Mouse (Mus musculus): Measurements from ENCODE around the gene Zfp346.

DNA sequence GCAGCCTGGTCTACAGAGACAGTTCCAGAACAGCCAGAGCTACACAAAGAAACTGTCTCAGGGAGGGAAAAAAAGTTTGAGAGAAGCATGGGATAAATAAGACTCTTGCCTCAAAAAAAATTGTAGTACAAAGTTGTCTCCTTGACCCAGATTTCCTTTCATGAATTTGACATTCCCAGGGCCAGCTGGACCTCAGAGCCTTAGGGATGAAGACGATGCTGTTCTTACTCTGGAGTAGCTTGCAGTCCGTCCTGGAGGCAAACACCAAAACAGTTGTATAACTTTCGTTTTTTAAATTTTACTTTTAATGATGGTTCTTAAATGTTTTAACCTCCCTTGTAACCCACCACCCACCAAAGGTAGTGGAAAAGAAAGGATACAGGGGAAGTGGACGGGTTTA lies 2.0 kb downstream of the Zfp346 start:
- TF ChIP-seq CTCF (conservative IDR thresholded peaks at IDR 0.05 in 1 of 2, IDR thresholded peaks at IDR 0.05 in 1 of 2; ENCODE audit: low read depth in 2 of 2, low read length in 2 of 2), result no peak
- TF ChIP-seq MYC (IDR thresholded peaks at IDR 0.05; ENCODE audit: low read depth, low read length), result no peak
- TF ChIP-seq JUN (IDR thresholded peaks at IDR 0.05; ENCODE audit: insufficient read depth, low read depth, low read length), result no peak
- no peak for TF ChIP-seq EP300 (IDR thresholded peaks at IDR 0.05; ENCODE audit: low read length)
- no peak for TF ChIP-seq MEF2A (IDR thresholded peaks at IDR 0.05; ENCODE audit: borderline replicate concordance, low read depth, low read length)
- TF ChIP-seq MAX (IDR thresholded peaks at IDR 0.05; ENCODE audit: low read length), result no peak
- no peak for TF ChIP-seq POLR2A (IDR thresholded peaks at IDR 0.05; ENCODE audit: low read depth, low read length)
- no peak for TF ChIP-seq BHLHE40 (IDR thresholded peaks at IDR 0.05; ENCODE audit: low read depth, low read length)
- no peak for TF ChIP-seq MAZ (IDR thresholded peaks at IDR 0.05; ENCODE audit: low read depth, low read length)
- no peak for TF ChIP-seq HCFC1 (IDR thresholded peaks at IDR 0.05; ENCODE audit: low read depth, low read length)
- no peak for TF ChIP-seq JUND (conservative IDR thresholded peaks at IDR 0.05; ENCODE audit: low read depth, low read length)
- no peak for TF ChIP-seq CHD1 (IDR thresholded peaks at IDR 0.05; ENCODE audit: low read depth, low read length)
